Mouse (Mus musculus) adrenal gland, postnatal 25 days (tissue): ENCODE results near the gene Tmem199. TPM values are rescaled to one million over a fixed set of nuclear protein-coding genes. Genes with fewer than 3 reads are reported as not detected.
"Not testable (repeated sequence)": the region's sequence is repeated elsewhere in the genome, so short reads cannot be mapped to it uniquely, and the experiment has no call there.

Source experiments
- DNase-seq: peaks from one replicate; pipeline ENCODE4 v3.0.0; 2021; ENCODE audit warnings: mixed read lengths
- long read RNA-seq: library from polyadenylated mRNA; stranded (forward); transcript quantifications from one replicate; pipeline ENCODE4 v2.0.0, GENCODE M21; 2021
- total RNA-seq: library from RNA; stranded (reverse); gene quantifications from 2 replicates; pipeline ENCODE4 v1.2.3, GENCODE M21; 2021

The Tmem199 gene
- 32.1 and 35.9 TPM in 2 replicates for total RNA-seq
- long read RNA-seq, transcript Tmem199-201 (6 exons, 1,347 nt), result major isoform, 22 of 26 reads
- long read RNA-seq, partial matches to known transcripts, result 1 of 26 reads
- long read RNA-seq, other reads (novel, unspliced or antisense), result 1 of 26 reads

GRCm38 (mm10) chr11:78512025-78512957 is at the start of gene Tmem199, which contains the start of gene Poldip2:
Tmem199 (minus strand) TSS chr11:78512172.
Poldip2 (plus strand) TSS chr11:78512193.
- DNase-seq, result peak; percentile 91

- DNase-seq, result peak; percentile 54
These were observed 48.5 kb upstream of the Tmem199 start for GRCm38 (mm10) chr11:78560447-78560846.

- DNase-seq, result no peak
These were observed 45.3 kb upstream of the Tmem199 start for GRCm38 (mm10) chr11:78557241-78557640.

GRCm38 (mm10) chr11:78556070-78556469 is 44.1 kb upstream of the Tmem199 start:
- DNase-seq, result no peak

DNA sequence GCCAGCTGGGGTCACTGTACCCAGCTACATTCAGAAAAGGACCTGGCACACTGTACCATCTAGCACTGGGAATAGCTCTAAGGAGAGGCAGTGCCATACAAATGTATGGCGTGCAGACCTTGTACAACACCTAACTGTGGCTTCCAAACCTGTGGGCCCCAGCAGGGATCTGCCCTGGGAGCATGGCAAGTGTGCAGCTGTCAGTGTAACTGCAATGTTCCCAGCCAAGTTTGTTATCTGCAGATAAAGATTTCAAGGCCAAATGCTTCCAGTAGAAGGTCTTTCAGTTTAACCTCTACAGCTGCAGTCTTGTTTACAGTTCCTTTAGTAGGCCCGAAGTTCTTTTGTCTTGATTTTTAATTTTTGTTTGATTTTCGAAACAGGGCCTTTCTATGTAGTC is 43.7 kb upstream of the Tmem199 start:
- DNase-seq, result peak; percentile 38

DNA sequence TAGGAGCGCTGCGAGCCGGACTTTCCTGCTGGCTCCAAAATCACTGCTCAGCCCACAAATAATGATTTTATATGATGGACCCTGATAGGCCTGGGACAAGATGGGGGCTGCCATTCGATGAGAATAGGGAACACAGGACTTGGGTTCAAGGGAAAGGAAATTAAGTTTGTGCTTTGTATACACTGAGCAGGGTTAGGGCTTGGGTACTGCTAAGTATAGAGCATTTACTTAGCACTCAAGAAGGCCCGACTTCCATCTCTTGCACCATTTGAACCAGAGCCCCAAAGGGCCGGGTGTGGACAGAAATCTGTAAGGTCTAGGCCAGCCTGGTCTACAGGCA is 39.1 kb upstream of the Tmem199 start:
- DNase-seq, result no peak

DNA sequence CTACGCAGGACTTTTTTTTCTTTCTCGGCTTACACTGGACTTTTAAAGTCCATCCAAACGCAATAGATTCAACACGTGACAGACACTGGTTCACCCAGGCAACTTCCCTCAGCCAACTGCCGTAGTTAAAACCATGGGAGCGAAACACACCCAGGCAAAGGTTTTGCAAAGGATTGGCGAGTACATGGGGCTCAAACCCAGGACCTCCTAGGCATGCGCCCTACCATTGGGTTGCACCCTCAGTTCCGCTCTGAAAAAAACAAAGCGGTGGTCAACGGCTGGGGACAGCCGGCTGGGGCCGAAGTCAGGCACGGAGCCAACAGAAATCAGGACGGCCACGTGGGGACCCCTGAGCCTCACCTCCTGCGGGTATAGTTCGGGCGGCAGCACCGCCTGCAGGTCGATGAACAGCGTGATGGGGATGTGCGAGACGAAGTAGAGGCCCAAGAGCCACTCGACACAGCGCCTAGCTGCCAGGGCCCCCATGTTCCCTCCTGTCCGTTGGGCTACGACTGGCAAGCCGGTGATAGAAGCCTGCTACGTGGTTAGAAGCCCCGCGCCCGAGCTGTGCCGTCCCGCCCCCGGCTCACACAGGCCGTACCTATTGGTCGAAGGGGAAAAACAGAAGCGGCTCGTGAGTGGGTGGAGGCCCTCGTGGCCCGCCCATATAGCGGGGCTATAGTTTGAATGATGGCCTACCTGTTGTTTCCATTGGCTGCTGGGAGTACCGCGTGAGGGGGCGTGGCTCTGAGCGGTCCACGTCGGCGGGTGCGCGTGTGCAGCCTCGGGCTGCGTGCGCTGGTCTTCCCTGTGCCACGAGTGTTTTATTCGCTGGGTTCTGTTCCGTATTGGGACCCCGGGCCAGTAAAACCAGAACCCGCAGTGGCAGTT is 38.4 kb upstream of the Tmem199 start, which contains the start of gene Tmem97:
Gene Tmem97 (minus strand): TSS at position 610 of the 891 bp plus-strand sequence.
- DNase-seq, result peak; percentile 93

DNA sequence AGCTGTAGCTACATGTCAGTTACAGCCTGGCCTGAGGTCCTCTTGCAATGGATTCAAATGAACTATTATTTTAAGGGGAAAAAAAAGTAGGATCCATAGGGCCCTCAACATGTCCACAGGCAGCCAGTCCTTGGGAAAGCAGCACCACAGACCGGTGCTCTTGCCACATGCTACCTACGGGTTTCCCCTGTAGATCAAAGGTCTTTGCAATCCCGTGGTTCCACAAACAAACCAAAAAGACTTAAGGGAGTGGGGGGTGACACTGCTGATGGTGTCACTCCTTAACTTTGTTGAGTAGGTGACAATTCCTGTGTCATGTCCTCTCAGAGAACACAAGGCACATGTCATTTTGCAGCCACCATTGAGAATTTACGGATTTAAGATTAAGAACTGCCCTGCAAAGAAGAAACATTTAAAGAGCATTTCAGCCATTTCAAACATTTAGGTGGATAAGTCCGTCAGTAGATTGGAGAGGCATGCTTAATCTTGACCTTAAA is 37.6 kb upstream of the Tmem199 start:
- DNase-seq, result no peak

GRCm38 (mm10) chr11:78547718-78548460 is 35.9 kb upstream of the Tmem199 start:
- no peak for DNase-seq

DNA sequence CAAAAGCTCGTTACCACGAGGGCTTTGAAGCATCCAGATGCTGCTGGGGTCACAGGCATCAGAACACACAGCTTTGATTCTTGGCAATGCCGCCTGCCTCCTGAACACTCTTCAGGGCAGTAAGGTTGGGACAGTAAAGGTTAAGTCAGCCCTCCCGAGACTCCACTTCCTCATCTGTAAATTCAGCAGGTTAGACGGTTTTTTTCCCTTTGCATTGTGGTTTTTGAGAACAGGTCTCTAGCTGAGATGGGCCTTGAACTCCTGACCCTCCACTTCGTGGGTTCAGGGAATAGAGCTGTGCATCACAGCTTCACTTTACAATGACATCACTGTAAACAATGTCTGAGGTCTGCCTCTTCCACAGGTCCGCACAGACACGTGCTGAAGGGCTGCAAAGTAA is 33.2 kb upstream of the Tmem199 start:
- DNase-seq, result no peak

GRCm38 (mm10) chr11:78544449-78545111 is 32.6 kb upstream of the Tmem199 start:
- no peak for DNase-seq

- no peak for DNase-seq
These were observed 28.4 kb upstream of the Tmem199 start for GRCm38 (mm10) chr11:78540358-78540757.

- no peak for DNase-seq
These were observed 24.7 kb upstream of the Tmem199 start for GRCm38 (mm10) chr11:78536690-78537084.

DNA sequence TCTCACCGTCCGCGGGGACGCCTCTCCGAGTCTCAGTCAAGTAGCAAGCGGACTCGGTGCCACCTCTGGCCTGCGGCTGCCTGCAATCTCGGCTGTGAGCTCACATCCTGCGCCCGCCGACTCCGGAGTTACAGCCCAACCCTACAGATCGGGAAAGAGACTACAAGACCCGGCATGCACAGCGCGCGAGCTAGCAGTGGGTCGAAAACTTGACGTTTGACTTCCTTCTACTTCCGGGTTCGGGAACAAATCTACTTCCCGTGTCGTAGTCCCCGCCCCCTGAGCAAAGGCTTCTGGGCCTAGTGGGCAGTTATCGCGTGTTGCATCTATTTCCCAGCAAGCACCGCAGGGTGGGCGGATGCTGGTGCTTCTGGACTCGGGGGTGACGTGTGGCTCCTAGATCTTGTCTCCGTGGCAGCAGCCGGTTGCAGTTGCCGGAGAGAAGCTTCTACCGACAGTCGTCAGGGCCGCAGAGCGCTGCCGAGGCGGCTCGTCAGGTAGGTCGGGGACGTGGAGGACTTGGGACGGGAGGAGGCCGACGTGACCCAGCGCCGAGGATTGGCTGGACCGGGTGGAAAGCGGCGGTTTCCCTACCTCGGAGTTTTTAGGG is 24.2 kb upstream of the Tmem199 start, which contains the start of the genes Tnfaip1 and Ift20:
Gene Tnfaip1 (minus strand): TSS at position 253 of the 610 bp plus-strand sequence.
Gene Ift20 (plus strand): TSS at position 282 of the 610 bp plus-strand sequence.
- DNase-seq, result peak; percentile 94

DNA sequence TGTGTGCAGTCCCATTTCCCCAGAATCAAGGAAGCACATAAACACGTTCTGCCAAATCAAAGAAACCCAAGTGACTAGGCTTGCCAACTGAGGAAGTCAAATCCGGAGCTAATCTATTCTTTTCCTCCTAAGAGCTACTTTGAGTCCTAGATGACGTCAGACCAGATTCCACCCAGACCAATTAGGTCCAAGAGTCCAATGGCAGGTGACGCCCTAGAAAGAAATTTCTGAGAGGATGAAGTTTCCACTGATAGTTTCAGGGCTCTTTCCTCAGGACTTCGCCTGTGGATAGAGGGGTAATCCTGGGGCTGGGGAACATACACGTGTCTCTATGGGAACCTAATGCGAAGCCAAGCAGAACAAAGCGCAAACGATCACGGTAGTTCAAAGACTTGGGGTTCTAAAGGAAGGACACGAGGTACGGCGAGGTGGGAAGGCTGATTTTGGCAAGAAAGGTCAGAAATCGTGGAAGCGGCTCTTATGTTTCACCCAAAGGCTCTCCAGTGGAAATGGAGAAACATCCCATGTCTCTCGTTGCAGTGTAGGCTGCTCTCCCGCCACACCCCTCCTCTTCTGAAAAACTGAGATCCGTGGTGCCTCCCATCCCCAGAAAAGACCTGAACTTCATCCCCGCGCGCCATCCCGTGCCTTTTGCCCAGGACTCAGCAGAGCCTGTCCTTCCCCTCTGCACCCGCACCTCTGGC is 23.6 kb upstream of the Tmem199 start:
- no peak for DNase-seq

- DNase-seq, result no peak
These were observed 22.5 kb upstream of the Tmem199 start for GRCm38 (mm10) chr11:78534516-78534915.

GRCm38 (mm10) chr11:78531515-78531914 is 19.5 kb upstream of the Tmem199 start:
- not testable (repeated sequence) for DNase-seq

DNA sequence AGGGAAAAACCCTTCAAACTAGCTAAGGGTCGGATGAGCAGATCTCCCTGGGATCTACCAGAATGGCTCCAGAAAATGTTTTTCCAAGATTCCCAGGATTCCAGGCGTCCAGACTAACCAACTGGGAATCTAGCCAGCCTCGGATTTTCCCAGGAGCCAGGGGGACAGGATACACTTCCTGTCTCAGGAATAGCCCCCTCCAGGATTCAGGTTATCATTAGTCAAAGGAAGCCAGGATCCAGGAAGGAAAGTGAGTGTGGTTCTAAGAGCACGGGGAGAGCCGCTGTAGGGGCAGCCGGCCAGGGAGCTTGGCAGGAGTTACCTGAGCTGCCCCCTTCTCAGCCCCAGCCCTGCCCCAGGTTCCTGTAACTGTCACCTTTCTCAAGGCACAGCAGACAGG is 19.1 kb upstream of the Tmem199 start:
- DNase-seq, result peak; percentile 32

DNA sequence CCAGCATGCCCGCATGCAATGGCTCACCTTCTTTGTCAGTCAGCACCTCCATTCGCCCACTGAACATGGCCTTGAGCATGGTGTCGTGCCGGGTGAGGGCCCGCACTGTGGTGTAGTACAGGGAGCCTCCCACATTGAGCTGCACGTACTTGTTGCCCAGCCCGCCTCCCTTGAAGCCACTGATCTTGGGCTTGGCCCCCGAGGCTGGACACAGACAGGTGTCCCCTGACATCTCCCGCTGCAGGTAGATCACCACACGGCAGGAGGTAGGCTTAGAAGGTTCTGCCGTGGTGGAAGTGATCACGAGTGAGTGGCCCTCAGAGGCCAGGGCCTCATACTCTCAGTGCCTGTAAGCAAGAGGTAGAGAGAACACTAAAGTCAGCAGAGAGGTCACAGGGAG is 18.0 kb upstream of the Tmem199 start:
- no peak for DNase-seq

- no peak for DNase-seq
These were observed 16.7 kb upstream of the Tmem199 start for GRCm38 (mm10) chr11:78528714-78529113.
